21 mouse cellular contexts compared by ENCODE assay signal in genomic region chr7:135002216-135002615, GRCm38 (mm10).
DNase-seq lines count a peak whose midpoint lies in the region; ATAC-seq and TF ChIP-seq lines count a peak whose summit lies in the region.
"Had no signal": no experiment of that assay in that cellular context is flagged by ENCODE, and none has a peak within 500 bp of the region (broad histone marks: within the 10 kb centered on the region; RNA-seq: fewer than 3 reads in every experiment).

No protein-coding gene starts in this region.

- no peak for TF ChIP-seq EP300 in liver, postnatal 0 days (IDR thresholded peaks at IDR 0.05; ENCODE audit: low read depth)

- H3K36me3 ChIP-seq in liver, postnatal 0 days (replicated peaks; ENCODE audit: insufficient read depth, low read length): no peaks in the 10 kb centered on the region
- H3K36me3 ChIP-seq in liver, embryonic 12.5 days: no peaks in the 10 kb centered on the region
- peaks cover 25% of the 10 kb centered on the region for H3K36me3 ChIP-seq in limb, embryonic 10.5 days
- H3K36me3 ChIP-seq: forebrain, embryonic 15.5 days; G1E had no signal

- no peak for ATAC-seq in liver, postnatal 0 days
- no peak for ATAC-seq in liver, embryonic 12.5 days
- ATAC-seq: CD4-positive, CD25-positive, alpha-beta regulatory T cell, adult 4 months; forebrain, embryonic 13.5 days; forebrain, embryonic 15.5 days; forebrain, postnatal 0 days; Patski had no signal

- H3K4me2 ChIP-seq in liver, postnatal 0 days (ENCODE audit: low read depth, low read length): no peak overlapping the region
- H3K4me2 ChIP-seq in liver, embryonic 12.5 days: no peak overlapping the region
- H3K4me2 ChIP-seq: embryonic facial prominence, embryonic 12.5 days; forebrain, embryonic 13.5 days; forebrain, embryonic 15.5 days had no signal

- no peaks in the 10 kb centered on the region for H3K27me3 ChIP-seq in liver, postnatal 0 days (ENCODE audit: insufficient read depth, low read length)
- H3K27me3 ChIP-seq in liver, embryonic 12.5 days (replicated peaks): no peaks in the 10 kb centered on the region
- no peaks in the 10 kb centered on the region for H3K27me3 ChIP-seq in limb, embryonic 10.5 days (ENCODE audit: low read depth, poor library complexity, severe bottlenecking)
- H3K27me3 ChIP-seq: CH12.LX; embryonic facial prominence, embryonic 12.5 days; forebrain, embryonic 13.5 days; forebrain, embryonic 15.5 days; Patski had no signal

- WGBS in liver, postnatal 0 days (ENCODE audit: insufficient replicate concordance): 73% methylated on average over 1 of the region's 1 CpGs
- WGBS in liver, embryonic 12.5 days (ENCODE audit: insufficient replicate concordance): 67% methylated on average over 1 of the region's 1 CpGs
- WGBS in limb, embryonic 10.5 days: 92% methylated on average over 1 of the region's 1 CpGs

- no peak overlapping the region for H3K9ac ChIP-seq in liver, postnatal 0 days (replicated peaks)
- no peak overlapping the region for H3K9ac ChIP-seq in liver, embryonic 12.5 days
- H3K9ac ChIP-seq: embryonic facial prominence, embryonic 12.5 days; forebrain, embryonic 13.5 days; forebrain, embryonic 15.5 days; forebrain, postnatal 0 days had no signal

- no peak overlapping the region for H3K4me3 ChIP-seq in liver, postnatal 0 days (ENCODE audit: low read depth, low read length)
- H3K4me3 ChIP-seq in liver, embryonic 12.5 days: no peak overlapping the region
- H3K4me3 ChIP-seq in limb, embryonic 10.5 days: no peak overlapping the region
- H3K4me3 ChIP-seq: embryonic facial prominence, embryonic 10.5 days; embryonic facial prominence, embryonic 12.5 days; forebrain, embryonic 13.5 days; forebrain, embryonic 15.5 days had no signal

- no peaks in the 10 kb centered on the region for H3K9me3 ChIP-seq in liver, postnatal 0 days (ENCODE audit: low read length)
- H3K9me3 ChIP-seq in liver, embryonic 12.5 days (replicated peaks): no peaks in the 10 kb centered on the region
- no peaks in the 10 kb centered on the region for H3K9me3 ChIP-seq in limb, embryonic 10.5 days (replicated peaks)
- H3K9me3 ChIP-seq: embryonic facial prominence, embryonic 10.5 days; embryonic facial prominence, embryonic 12.5 days; forebrain, embryonic 13.5 days; forebrain, embryonic 15.5 days had no signal

- H3K4me1 ChIP-seq in liver, postnatal 0 days (ENCODE audit: insufficient read depth): no peaks in the 10 kb centered on the region
- no peaks in the 10 kb centered on the region for H3K4me1 ChIP-seq in liver, embryonic 12.5 days
- H3K4me1 ChIP-seq in limb, embryonic 10.5 days: peaks cover 34% of the 10 kb centered on the region
- H3K4me1 ChIP-seq: embryonic facial prominence, embryonic 12.5 days; forebrain, embryonic 15.5 days had no signal

- no peak overlapping the region for H3K27ac ChIP-seq in liver, postnatal 0 days (ENCODE audit: low read depth)
- no peak overlapping the region for H3K27ac ChIP-seq in liver, embryonic 12.5 days
- 0 out of 2 replicates have a peak overlapping the region, but pooled peaks have one; percentile 26 for H3K27ac ChIP-seq in limb, embryonic 10.5 days
- H3K27ac ChIP-seq: embryonic facial prominence, embryonic 10.5 days; embryonic facial prominence, embryonic 12.5 days; forebrain, embryonic 13.5 days; forebrain, embryonic 15.5 days had no signal

- peak; percentile 1 for DNase-seq in adrenal gland, adult 2 months
- DNase-seq in adrenal gland, adult (ENCODE audit: inconsistent age in 2 of 2, low spot score in 1 of 2): no peak
- DNase-seq in heart, adult 11 months: peak; percentile 68
- DNase-seq in heart, adult 9 months (ENCODE audit: low spot score in 2 of 2): no peak
- DNase-seq in liver, postnatal 0 days: peak; percentile 3
- no peak for DNase-seq in limb, embryonic 10.5 days (ENCODE audit: low spot score)
- DNase-seq: B cell, adult 2 months; cerebellum, adult 11-12 months; cerebellum, adult 2 months; cerebellum, adult 9-10 months; cerebellum, postnatal 25 days; forebrain, postnatal 0 days had no signal

- no peak for TF ChIP-seq CTCF in liver, postnatal 0 days (IDR thresholded peaks at IDR 0.05; ENCODE audit: low read depth)

Comparison
In these comparisons a context has a peak if more than half of its experiments do, and no peak if none do; other contexts are left out.
1. DNase-seq: peak in adrenal gland, adult 2 months (single experiment), heart, adult 11 months (single experiment) and liver, postnatal 0 days (single experiment); none in adrenal gland, adult (0 of 2), heart, adult 9 months (0 of 2) and limb, embryonic 10.5 days (single experiment).